Mouse (Mus musculus): ENCODE data around the gene Iqcc. TPM values are rescaled to one million over a fixed set of nuclear protein-coding genes. Genes with fewer than 3 reads are reported as not detected.

Gene Iqcc
- polyA plus RNA-seq (2014; fragmentation: Nextera tagmentation; extraction: Ambion mirVana) = 23.6 and 25.3 TPM in 2 replicates

DNA sequence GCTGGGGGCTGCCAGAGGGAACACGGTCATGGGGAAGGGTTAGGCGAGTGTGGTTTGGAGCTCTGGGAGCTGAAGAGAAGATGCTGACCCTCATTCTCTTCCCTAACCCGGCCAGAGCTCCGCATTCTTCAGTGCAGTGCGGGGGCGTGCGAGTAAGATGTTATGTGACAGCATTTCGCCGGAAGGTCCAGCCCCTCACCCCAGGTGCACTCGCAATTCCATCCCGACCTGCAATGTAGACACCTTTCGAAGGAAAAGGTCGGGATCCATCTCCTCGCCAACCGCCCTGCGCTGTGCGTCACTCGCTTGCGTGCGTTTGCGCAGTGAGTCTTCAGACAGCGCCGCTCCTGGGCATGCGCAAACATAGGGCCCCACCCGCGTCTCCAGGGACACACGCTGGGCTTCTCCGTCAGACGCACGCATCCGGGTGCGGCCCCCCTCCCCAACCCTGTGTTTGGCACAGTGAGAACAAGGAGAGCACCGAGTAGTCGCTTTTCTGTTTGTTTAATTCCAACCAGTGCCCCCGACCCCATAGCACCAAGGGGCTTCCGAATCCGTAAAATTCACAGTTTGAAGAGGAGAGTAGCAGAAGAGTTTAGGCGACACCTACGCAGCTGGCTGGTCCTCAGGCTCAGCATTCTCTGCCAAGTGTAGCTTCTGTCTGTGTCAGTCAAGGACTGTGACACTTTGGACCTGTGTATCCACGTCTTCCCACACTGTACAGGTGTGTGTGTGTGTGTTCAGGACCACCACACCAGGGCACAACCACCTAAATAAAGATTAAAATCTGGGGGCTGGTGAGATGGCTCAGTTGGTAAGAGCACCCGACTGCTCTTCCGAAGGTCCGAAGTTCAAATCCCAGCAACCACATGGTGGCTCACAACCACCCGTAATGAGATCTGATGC lies at the start of gene Iqcc:
Gene Iqcc, minus strand, starts transcription at position 314 of the 906 bp plus-strand sequence.
- Histone ChIP-seq H3K4me2 (peak within 1 kb of the TSS; percentile 96), H3K4me1 (replicated peaks; ENCODE audit: control insufficient read depth, insufficient read depth, low read length) (peaks cover 9% of the 10 kb centered on the region), H3K27me3 (replicated peaks; ENCODE audit: control insufficient read depth, insufficient read depth, low read length) (no peaks in the 10 kb centered on the region), H3K9ac (ENCODE audit: low read depth, low read length) (peak within 1 kb of the TSS; percentile 88), H3K4me3 (ENCODE audit: low read depth, low read length) (peak within 1 kb of the TSS; percentile 78), H3K9me3 (ENCODE audit: control insufficient read depth, low read length) (no peaks in the 10 kb centered on the region), H3K36me3 (ENCODE audit: control insufficient read depth, insufficient read depth, low read length) (peaks cover 7% of the 10 kb centered on the region; the same call in 1 of the 2 replicates), H3K27ac (ENCODE audit: low read depth, low read length) (peak within 1 kb of the TSS; percentile 83)
- DNase-seq (ENCODE audit: low spot score) (peak; percentile 91), ATAC-seq (replicated peaks; ENCODE audit: low FRiP score) (peak; percentile 87)
- WGBS = 5% methylated on average over 43 of the region's 44 CpGs

DNA sequence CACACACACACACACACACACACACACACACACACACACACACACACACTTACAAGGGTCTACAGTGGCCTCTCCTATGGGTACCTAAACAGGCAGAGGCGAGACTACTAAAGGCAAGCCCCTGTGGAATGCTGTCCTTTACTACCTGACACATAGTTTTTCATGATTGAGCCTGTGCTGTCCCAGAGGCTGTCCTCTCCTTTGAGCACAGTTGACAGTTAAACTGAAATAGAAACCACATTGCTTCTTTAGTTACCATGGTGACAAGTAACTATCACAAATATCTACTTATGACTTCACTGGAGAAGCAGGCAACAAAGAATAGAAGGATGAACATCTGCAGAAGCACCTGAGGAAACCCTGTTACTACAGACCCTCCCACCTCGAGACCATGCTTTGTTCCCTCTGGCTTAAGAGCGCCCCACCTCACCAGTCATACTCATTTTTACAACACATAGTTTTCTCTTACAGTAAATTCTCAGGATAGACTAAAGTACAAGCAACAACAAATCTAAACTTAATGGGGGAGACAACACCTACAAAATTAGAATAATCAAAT lies 43.4 kb upstream of the Iqcc start:
- Histone ChIP-seq H3K9me3 (ENCODE audit: control insufficient read depth, low read length) (no peaks in the 10 kb centered on the region), H3K36me3 (ENCODE audit: control insufficient read depth, insufficient read depth, low read length) (peaks cover 25% of the 10 kb centered on the region), H3K27ac (ENCODE audit: low read depth, low read length) (no peak overlapping the region), H3K27me3 (replicated peaks; ENCODE audit: control insufficient read depth, insufficient read depth, low read length) (no peaks in the 10 kb centered on the region), H3K4me2 (no peak overlapping the region), H3K4me1 (replicated peaks; ENCODE audit: control insufficient read depth, insufficient read depth, low read length) (no peaks in the 10 kb centered on the region), H3K4me3 (ENCODE audit: low read depth, low read length) (no peak overlapping the region), H3K9ac (ENCODE audit: low read depth, low read length) (no peak overlapping the region)
- WGBS = 88% methylated on average over 3 of the region's 3 CpGs
- ATAC-seq (replicated peaks; ENCODE audit: low FRiP score) = no peak
- no peak for DNase-seq (ENCODE audit: low spot score)

- no peak overlapping the region for H3K4me3 ChIP-seq (ENCODE audit: low read depth, low read length)
- H3K9ac ChIP-seq (ENCODE audit: low read depth, low read length) = no peak overlapping the region
- H3K4me1 ChIP-seq (replicated peaks; ENCODE audit: control insufficient read depth, insufficient read depth, low read length) = no peaks in the 10 kb centered on the region
- ATAC-seq (replicated peaks; ENCODE audit: low FRiP score) (no peak), DNase-seq (ENCODE audit: low spot score) (no peak)
- H3K27me3 ChIP-seq (replicated peaks; ENCODE audit: control insufficient read depth, insufficient read depth, low read length) = no peaks in the 10 kb centered on the region
- no peak overlapping the region for H3K27ac ChIP-seq (ENCODE audit: low read depth, low read length)
- H3K36me3 ChIP-seq (ENCODE audit: control insufficient read depth, insufficient read depth, low read length) = peaks cover 28% of the 10 kb centered on the region
- WGBS = 86% methylated on average over 3 of the region's 3 CpGs
- no peak overlapping the region for H3K4me2 ChIP-seq
- no peaks in the 10 kb centered on the region for H3K9me3 ChIP-seq (ENCODE audit: control insufficient read depth, low read length)
These were observed 42.7 kb upstream of the Iqcc start for GRCm38 (mm10) chr4:129661584-129661983.

GRCm38 (mm10) chr4:129654770-129655169 lies 35.9 kb upstream of the Iqcc start:
- DNase-seq (ENCODE audit: low spot score) = no peak
- H3K4me3 ChIP-seq (ENCODE audit: low read depth, low read length) = no peak overlapping the region

DNA sequence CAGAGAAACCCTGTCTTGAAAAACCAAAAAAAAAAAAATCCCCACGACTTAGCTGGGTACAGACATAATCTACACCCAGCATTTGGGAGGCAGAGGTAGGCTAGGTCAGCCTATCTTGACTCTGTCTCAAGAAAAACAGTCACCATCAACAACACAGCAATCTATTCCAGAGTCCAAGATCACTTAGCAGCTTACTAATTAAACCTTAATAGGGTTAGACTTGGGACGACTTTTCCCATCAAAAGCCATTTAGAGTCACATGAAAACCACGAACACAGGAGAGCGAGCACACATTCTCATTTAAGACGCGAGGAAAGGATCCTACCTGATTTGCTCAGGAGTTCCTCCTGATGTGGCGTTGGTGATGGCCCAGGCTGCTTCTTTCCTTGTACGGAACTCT lies 31.5 kb upstream of the Iqcc start:
- no peaks in the 10 kb centered on the region for H3K9me3 ChIP-seq (ENCODE audit: control insufficient read depth, low read length)
- H3K27ac ChIP-seq (ENCODE audit: low read depth, low read length) = no peak overlapping the region
- H3K9ac ChIP-seq (ENCODE audit: low read depth, low read length) = no peak overlapping the region
- no peak for DNase-seq (ENCODE audit: low spot score)
- H3K27me3 ChIP-seq (replicated peaks; ENCODE audit: control insufficient read depth, insufficient read depth, low read length) = no peaks in the 10 kb centered on the region
- WGBS = 92% methylated on average over 8 of the region's 8 CpGs
- no peak overlapping the region for H3K4me3 ChIP-seq (ENCODE audit: low read depth, low read length)
- peaks cover 61% of the 10 kb centered on the region for H3K36me3 ChIP-seq (ENCODE audit: control insufficient read depth, insufficient read depth, low read length)
- no peak for ATAC-seq (replicated peaks; ENCODE audit: low FRiP score)
- H3K4me2 ChIP-seq = no peak overlapping the region
- no peaks in the 10 kb centered on the region for H3K4me1 ChIP-seq (replicated peaks; ENCODE audit: control insufficient read depth, insufficient read depth, low read length)

More at GRCm38 (mm10) chr4:129654770-129655169, 35.9 kb upstream of the Iqcc start:
- Histone ChIP-seq H3K27ac (ENCODE audit: low read depth, low read length) (no peak overlapping the region), H3K4me2 (no peak overlapping the region), H3K9ac (ENCODE audit: low read depth, low read length) (no peak overlapping the region), H3K9me3 (ENCODE audit: control insufficient read depth, low read length) (no peaks in the 10 kb centered on the region), H3K27me3 (replicated peaks; ENCODE audit: control insufficient read depth, insufficient read depth, low read length) (no peaks in the 10 kb centered on the region), H3K36me3 (ENCODE audit: control insufficient read depth, insufficient read depth, low read length) (peaks cover 57% of the 10 kb centered on the region), H3K4me1 (replicated peaks; ENCODE audit: control insufficient read depth, insufficient read depth, low read length) (no peaks in the 10 kb centered on the region)
- no peak for ATAC-seq (replicated peaks; ENCODE audit: low FRiP score)
- WGBS = 91% methylated on average over 14 of the region's 14 CpGs

GRCm38 (mm10) chr4:129648656-129649055 lies 29.8 kb upstream of the Iqcc start:
- Histone ChIP-seq H3K9me3 (ENCODE audit: control insufficient read depth, low read length) (no peaks in the 10 kb centered on the region), H3K27me3 (replicated peaks; ENCODE audit: control insufficient read depth, insufficient read depth, low read length) (no peaks in the 10 kb centered on the region), H3K4me1 (replicated peaks; ENCODE audit: control insufficient read depth, insufficient read depth, low read length) (no peaks in the 10 kb centered on the region), H3K27ac (ENCODE audit: low read depth, low read length) (no peak overlapping the region), H3K4me3 (ENCODE audit: low read depth, low read length) (no peak overlapping the region), H3K4me2 (no peak overlapping the region), H3K36me3 (ENCODE audit: control insufficient read depth, insufficient read depth, low read length) (peaks cover 55% of the 10 kb centered on the region), H3K9ac (ENCODE audit: low read depth, low read length) (no peak overlapping the region)
- WGBS = 67% methylated on average over 1 of the region's 1 CpGs
- DNase-seq (ENCODE audit: low spot score) = no peak
- ATAC-seq (replicated peaks; ENCODE audit: low FRiP score) = no peak

- Histone ChIP-seq H3K4me1 (replicated peaks; ENCODE audit: control insufficient read depth, insufficient read depth, low read length) (0 out of 2 replicates have a peak, but pooled peaks cover 5% of the 10 kb centered on the region), H3K9ac (ENCODE audit: low read depth, low read length) (no peak overlapping the region), H3K4me2 (no peak overlapping the region), H3K27me3 (replicated peaks; ENCODE audit: control insufficient read depth, insufficient read depth, low read length) (no peaks in the 10 kb centered on the region), H3K27ac (ENCODE audit: low read depth, low read length) (no peak overlapping the region), H3K4me3 (ENCODE audit: low read depth, low read length) (no peak overlapping the region), H3K36me3 (ENCODE audit: control insufficient read depth, insufficient read depth, low read length) (peaks cover 33% of the 10 kb centered on the region), H3K9me3 (ENCODE audit: control insufficient read depth, low read length) (no peaks in the 10 kb centered on the region)
- ATAC-seq (replicated peaks; ENCODE audit: low FRiP score) (no peak), DNase-seq (ENCODE audit: low spot score) (no peak)
- 74% methylated on average over 6 of the region's 6 CpGs for WGBS
These were observed 26.3 kb upstream of the Iqcc start for GRCm38 (mm10) chr4:129645204-129645603.

DNA sequence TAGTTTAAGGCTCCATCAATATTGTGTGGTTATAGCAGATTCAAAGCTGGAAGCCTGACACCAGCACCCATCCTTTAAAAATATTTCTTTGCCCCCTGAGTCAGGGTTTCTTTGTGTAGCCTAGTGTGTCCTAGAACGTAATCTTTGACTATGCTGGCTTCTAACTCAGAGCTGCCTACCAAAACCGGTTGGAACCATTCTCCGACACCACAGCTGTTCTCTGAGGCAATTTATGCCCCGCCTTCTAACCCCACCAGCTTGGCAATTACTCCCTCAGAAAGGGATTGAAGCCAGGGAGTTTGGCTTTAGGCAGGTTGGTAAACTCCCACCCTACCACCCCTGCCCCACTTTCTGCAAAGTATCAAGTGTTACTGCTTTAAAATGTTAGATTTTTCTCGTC lies 22.9 kb upstream of the Iqcc start:
- peaks cover 33% of the 10 kb centered on the region for H3K36me3 ChIP-seq (ENCODE audit: control insufficient read depth, insufficient read depth, low read length)
- H3K9me3 ChIP-seq (ENCODE audit: control insufficient read depth, low read length) = no peaks in the 10 kb centered on the region
- ATAC-seq (replicated peaks; ENCODE audit: low FRiP score) = no peak
- peak overlapping the region; percentile 23; the same call in 1 of the 2 replicates for H3K4me3 ChIP-seq (ENCODE audit: low read depth, low read length)
- DNase-seq (ENCODE audit: low spot score) = no peak
- H3K4me1 ChIP-seq (replicated peaks; ENCODE audit: control insufficient read depth, insufficient read depth, low read length) = peaks cover 16% of the 10 kb centered on the region
- 60% methylated on average over 5 of the region's 5 CpGs for WGBS
- H3K4me2 ChIP-seq = peak overlapping the region; percentile 91
- no peaks in the 10 kb centered on the region for H3K27me3 ChIP-seq (replicated peaks; ENCODE audit: control insufficient read depth, insufficient read depth, low read length)
- H3K27ac ChIP-seq (ENCODE audit: low read depth, low read length) = peak overlapping the region; percentile 26; the same call in 1 of the 2 replicates
- H3K9ac ChIP-seq (ENCODE audit: low read depth, low read length) = peak overlapping the region; percentile 44

Measured in liver, embryonic 11.5 days (tissue).